Mouse (Mus musculus) forebrain, embryonic 11.5 days (tissue): ENCODE measurements around the gene Arpp21. TPM values are rescaled to one million over a fixed set of nuclear protein-coding genes. Genes with fewer than 3 reads are reported as not detected.
A peak's percentile ranks its signal among the peaks of the same experiment; 100 is the strongest.

ENCODE experiments used
- ATAC-seq: fragments of 200-750 bp; cut with Nextera tagmentation; replicated peaks from 2 replicates; pipeline ENCODE4 v1.8.0; 2017; ENCODE audit warnings: moderate TSS enrichment; ENCODE audit not compliant: low FRiP score
- DNase-seq: peaks from one replicate; pipeline ENCODE4 v3.0.0-alpha.2; 2017; ENCODE audit warnings: low spot score
- H3K27ac ChIP-seq: fragments of 300-500 bp; sonication (generic); 2 replicates; pipeline ENCODE4 v1.5.1; 2014; ENCODE audit warnings: low read depth, low read length
- H3K27me3 ChIP-seq: fragments of 300-500 bp; sonication (generic); 2 replicates; pipeline ENCODE4 v1.6.1; 2014; ENCODE audit warnings: mild to moderate bottlenecking, low read length, mixed read lengths; ENCODE audit not compliant: control insufficient read depth, insufficient read depth
- H3K36me3 ChIP-seq: fragments of 300-500 bp; sonication (generic); 2 replicates; pipeline ENCODE4 v1.6.1; 2014; ENCODE audit warnings: mild to moderate bottlenecking, low read length, moderate library complexity, mixed read lengths; ENCODE audit not compliant: control insufficient read depth, insufficient read depth
- H3K4me1 ChIP-seq: fragments of 300-500 bp; sonication (generic); replicated peaks from 2 replicates; pipeline ENCODE4 v1.6.1; 2014; ENCODE audit warnings: low read length, mixed read lengths; ENCODE audit not compliant: control insufficient read depth, insufficient read depth
- H3K4me2 ChIP-seq: fragments of 300-500 bp; sonication (generic); 2 replicates; pipeline ENCODE4 v1.6.1; 2014; ENCODE audit warnings: low read depth, mild to moderate bottlenecking, low read length, moderate library complexity, mixed read lengths; ENCODE audit not compliant: severe bottlenecking
- H3K4me3 ChIP-seq: fragments of 300-500 bp; sonication (generic); 2 replicates; pipeline ENCODE4 v1.5.1; 2014; ENCODE audit warnings: low read depth, low read length
- H3K9ac ChIP-seq: fragments of 300-500 bp; sonication (generic); 2 replicates; pipeline ENCODE4 v1.6.1; 2014; ENCODE audit warnings: low read length
- H3K9me3 ChIP-seq: fragments of 300-500 bp; sonication (generic); 2 replicates; pipeline ENCODE4 v1.6.1; 2016; ENCODE audit warnings: low read length, mixed read lengths; ENCODE audit not compliant: control insufficient read depth
- WGBS: fragments of 180-500 bp; shearing (Covaris S2); extraction: QIAGEN DNeasy Blood & Tissue Kit; methylation state at CpG from one replicate; pipeline ENCODE4 v1.1.7; 2014; 5-methylcytosine and 5-hydroxymethylcytosine counted together
- polyA plus RNA-seq: library from polyadenylated mRNA; unstranded; fragments of >200 nt; fragmentation: Nextera tagmentation; extraction: Ambion mirVana; gene quantifications from 2 replicates; pipeline ENCODE4 v1.2.1, GENCODE M21; 2014

Arpp21 gene
- polyA plus RNA-seq, 1 experiment from 2014 or later: 2.1 TPM

GRCm38 (mm10) chr9:112180006-112180405 lies 55.7 kb downstream of the Arpp21 start:
- no peaks in the 10 kb centered on the region for H3K27me3 ChIP-seq
- no peak overlapping the region for H3K27ac ChIP-seq
- H3K4me2 ChIP-seq: no peak overlapping the region
- no peaks in the 10 kb centered on the region for H3K36me3 ChIP-seq
- WGBS: 82% methylated on average over 4 of the region's 4 CpGs
- no peak overlapping the region for H3K9ac ChIP-seq
- H3K9me3 ChIP-seq: no peaks in the 10 kb centered on the region
- no peak overlapping the region for H3K4me3 ChIP-seq
- no peak for DNase-seq
- H3K4me1 ChIP-seq: no peaks in the 10 kb centered on the region
- ATAC-seq: no peak

GRCm38 (mm10) chr9:112178438-112178837 lies 57.3 kb downstream of the Arpp21 start:
- no peaks in the 10 kb centered on the region for H3K9me3 ChIP-seq
- H3K36me3 ChIP-seq: no peaks in the 10 kb centered on the region
- H3K4me2 ChIP-seq: no peak overlapping the region
- H3K27me3 ChIP-seq: no peaks in the 10 kb centered on the region
- H3K4me1 ChIP-seq: no peaks in the 10 kb centered on the region; the same call in 1 of the 2 replicates
- H3K27ac ChIP-seq: no peak overlapping the region
- 66% methylated on average over 5 of the region's 5 CpGs for WGBS
- H3K9ac ChIP-seq: no peak overlapping the region
- ATAC-seq (no peak), DNase-seq (no peak)
- no peak overlapping the region for H3K4me3 ChIP-seq

GRCm38 (mm10) chr9:112177569-112177968 lies 58.2 kb downstream of the Arpp21 start:
- 67% methylated on average over 2 of the region's 2 CpGs for WGBS
- Histone ChIP-seq H3K4me2 (no peak overlapping the region), H3K9me3 (no peaks in the 10 kb centered on the region), H3K4me1 (no peaks in the 10 kb centered on the region; the same call in 1 of the 2 replicates), H3K36me3 (no peaks in the 10 kb centered on the region), H3K4me3 (no peak overlapping the region), H3K27me3 (no peaks in the 10 kb centered on the region), H3K27ac (no peak overlapping the region), H3K9ac (no peak overlapping the region)
- DNase-seq: no peak
- no peak for ATAC-seq

GRCm38 (mm10) chr9:112176317-112176716 lies 59.4 kb downstream of the Arpp21 start:
- Histone ChIP-seq H3K9ac (no peak overlapping the region), H3K36me3 (no peaks in the 10 kb centered on the region), H3K4me3 (no peak overlapping the region), H3K4me1 (no peaks in the 10 kb centered on the region; the same call in 1 of the 2 replicates), H3K27me3 (no peaks in the 10 kb centered on the region), H3K4me2 (no peak overlapping the region), H3K9me3 (no peaks in the 10 kb centered on the region), H3K27ac (no peak overlapping the region)
- 86% methylated on average over 6 of the region's 6 CpGs for WGBS
- ATAC-seq: no peak
- no peak for DNase-seq

- WGBS: 32% methylated on average over 15 of the region's 15 CpGs
- no peaks in the 10 kb centered on the region for H3K9me3 ChIP-seq
- H3K4me3 ChIP-seq: no peak overlapping the region
- H3K4me2 ChIP-seq: peak overlapping the region; percentile 15; the same call in 1 of the 2 replicates
- ATAC-seq (peak; percentile 77), DNase-seq (no peak)
- no peak overlapping the region for H3K27ac ChIP-seq
- no peaks in the 10 kb centered on the region; the same call in 1 of the 2 replicates for H3K4me1 ChIP-seq
- no peaks in the 10 kb centered on the region for H3K36me3 ChIP-seq
- H3K9ac ChIP-seq: no peak overlapping the region
- H3K27me3 ChIP-seq: no peaks in the 10 kb centered on the region
These were observed 61.1 kb downstream of the Arpp21 start for GRCm38 (mm10) chr9:112174407-112175357.

- no peaks in the 10 kb centered on the region for H3K36me3 ChIP-seq
- H3K9ac ChIP-seq: no peak overlapping the region
- no peaks in the 10 kb centered on the region for H3K9me3 ChIP-seq
- H3K4me1 ChIP-seq: no peaks in the 10 kb centered on the region; the same call in 1 of the 2 replicates
- DNase-seq (no peak), ATAC-seq (no peak)
- no peak overlapping the region for H3K4me2 ChIP-seq
- H3K27ac ChIP-seq: no peak overlapping the region
- H3K27me3 ChIP-seq: no peaks in the 10 kb centered on the region
- WGBS: 86% methylated on average over 5 of the region's 5 CpGs
- H3K4me3 ChIP-seq: no peak overlapping the region
These were observed 62.0 kb downstream of the Arpp21 start for GRCm38 (mm10) chr9:112173778-112174177.

GRCm38 (mm10) chr9:112164677-112165076 lies 71.1 kb downstream of the Arpp21 start:
- no peak for DNase-seq
- no peak for ATAC-seq
- H3K9me3 ChIP-seq: no peaks in the 10 kb centered on the region
- H3K27me3 ChIP-seq: no peaks in the 10 kb centered on the region
- WGBS: 93% methylated on average over 4 of the region's 4 CpGs
- no peak overlapping the region for H3K4me3 ChIP-seq
- H3K4me2 ChIP-seq: no peak overlapping the region
- H3K27ac ChIP-seq: no peak overlapping the region
- no peaks in the 10 kb centered on the region for H3K36me3 ChIP-seq
- H3K9ac ChIP-seq: no peak overlapping the region
- no peaks in the 10 kb centered on the region for H3K4me1 ChIP-seq

GRCm38 (mm10) chr9:112160981-112161380 lies 74.8 kb downstream of the Arpp21 start:
- Histone ChIP-seq H3K4me1 (no peaks in the 10 kb centered on the region), H3K27ac (no peak overlapping the region), H3K4me3 (no peak overlapping the region), H3K36me3 (no peaks in the 10 kb centered on the region), H3K9me3 (no peaks in the 10 kb centered on the region), H3K9ac (no peak overlapping the region), H3K27me3 (no peaks in the 10 kb centered on the region; the same call in 1 of the 2 replicates), H3K4me2 (no peak overlapping the region)
- ATAC-seq: no peak
- DNase-seq: no peak
- WGBS: 25% methylated on average over 2 of the region's 2 CpGs
